Mouse (Mus musculus) MEL (cell line): ENCODE measurements at regions not wholly inside any gene's neighbourhood (a gene's known extent, or its start where the extent isn't known, plus 50 kb on each side); places are given as distances from the start of the nearest gene placed in this dataset.

Experiments
- DNase-seq: peaks from one replicate; pipeline ENCODE4 v3.0.0; 2011; ENCODE audit warnings: low read depth, low spot score
- H3K27ac ChIP-seq: 2 replicates; pipeline ENCODE4 v1.5.1; 2012; ENCODE audit warnings: low read depth, mild to moderate bottlenecking, control low read depth, low read length, moderate library complexity; ENCODE audit not compliant: control insufficient read depth
- H3K27me3 ChIP-seq, 2 experiments: fragments of 150-350 bp in 1 of 2; sonication (generic) in 1 of 2; 2 replicates each; pipeline ENCODE4 v1.6.1; 2012; ENCODE audit warnings: low read length in 2 of 2, mild to moderate bottlenecking in 2 of 2, improper control_type of control experiment in 1 of 2, moderate library complexity in 1 of 2; ENCODE audit not compliant: insufficient read depth in 2 of 2, control insufficient read depth in 1 of 2
- H3K36me3 ChIP-seq, 2 experiments: 2 replicates each; pipeline ENCODE4 v1.6.1; 2012 to 2014; ENCODE audit warnings: low read length in 2 of 2, improper control_type of control experiment in 1 of 2, inconsistent platforms in 1 of 2, mild to moderate bottlenecking in 1 of 2; ENCODE audit not compliant: insufficient read depth in 2 of 2, control insufficient read depth in 1 of 2
- H3K4me1 ChIP-seq, 2 experiments: fragments of 150-350 bp in 1 of 2; sonication (generic) in 1 of 2; 2 replicates each; pipeline ENCODE4 v1.6.1; 2012; ENCODE audit warnings: low read length in 2 of 2, improper control_type of control experiment in 1 of 2, mild to moderate bottlenecking in 1 of 2; ENCODE audit not compliant: insufficient read depth in 2 of 2, control insufficient read depth in 1 of 2
- H3K4me3 ChIP-seq, 2 experiments: fragments of 150-350 bp in 1 of 2; sonication (generic) in 1 of 2; 2 replicates each; pipeline ENCODE4 v1.5.1; 2012; ENCODE audit warnings: low read depth in 2 of 2, low read length in 2 of 2, mild to moderate bottlenecking in 2 of 2, moderate library complexity in 2 of 2, control low read depth in 1 of 2, improper control_type of control experiment in 1 of 2; ENCODE audit not compliant: control insufficient read depth in 1 of 2, insufficient read depth in 1 of 2
- H3K79me2 ChIP-seq: 2 replicates; pipeline ENCODE4 v1.6.1; 2012; ENCODE audit warnings: mild to moderate bottlenecking, low read length, moderate library complexity; ENCODE audit not compliant: control insufficient read depth, poor library complexity, insufficient read depth
- H3K9ac ChIP-seq: 2 replicates; pipeline ENCODE4 v1.6.1; 2012; ENCODE audit warnings: low read depth, mild to moderate bottlenecking, control low read depth, low read length, moderate library complexity; ENCODE audit not compliant: control insufficient read depth, poor library complexity, severe bottlenecking
- H3K9me3 ChIP-seq: fragments of 150-350 bp; sonication (generic); replicated peaks from 2 replicates; pipeline ENCODE4 v1.6.1; 2012; ENCODE audit warnings: mild to moderate bottlenecking, low read length, improper control_type of control experiment, moderate library complexity; ENCODE audit not compliant: insufficient read depth
- CHD2 ChIP-seq: IDR thresholded peaks from 2 replicates; pipeline ENCODE4 v1.6.1; 2011; ENCODE audit warnings: low read length, improper control_type of control experiment
- CTCF ChIP-seq, 3 experiments: IDR thresholded peaks in 2 of 3; conservative IDR thresholded peaks in 1 of 3; 2 replicates each; pipeline ENCODE4 v1.5.1; 2011 to 2012; ENCODE audit warnings: low read length in 3 of 3, low read depth in 2 of 3, mild to moderate bottlenecking in 2 of 3, improper control_type of control experiment in 1 of 3, inconsistent platforms in 1 of 3, mixed read lengths in 1 of 3, moderate library complexity in 1 of 3; ENCODE audit not compliant: control insufficient read depth in 1 of 3, insufficient read depth in 1 of 3, poor library complexity in 1 of 3, severe bottlenecking in 1 of 3
- ELF1 ChIP-seq: IDR thresholded peaks from 2 replicates; pipeline ENCODE4 v1.6.1; 2014; ENCODE audit warnings: low read depth, mild to moderate bottlenecking, inconsistent platforms, low read length, improper control_type of control experiment, moderate library complexity
- JUND ChIP-seq: IDR thresholded peaks from 2 replicates; pipeline ENCODE4 v1.6.1; 2011; ENCODE audit warnings: low read depth, mild to moderate bottlenecking, improper control_type of control experiment, low read length
- MAFK ChIP-seq: IDR thresholded peaks from 2 replicates; pipeline ENCODE4 v1.6.1; 2011; ENCODE audit warnings: low read depth, mild to moderate bottlenecking, low read length, improper control_type of control experiment, borderline replicate concordance
- MAX ChIP-seq: IDR thresholded peaks from 2 replicates; pipeline ENCODE4 v1.6.1; 2011; ENCODE audit warnings: low read length, improper control_type of control experiment
- POLR2A ChIP-seq, 2 experiments: IDR thresholded peaks; 2 replicates each; pipeline ENCODE4 v1.6.1; 2011 to 2012; ENCODE audit warnings: low read length in 2 of 2, mild to moderate bottlenecking in 2 of 2, control low read depth in 1 of 2, improper control_type of control experiment in 1 of 2, low read depth in 1 of 2, moderate library complexity in 1 of 2; ENCODE audit not compliant: control insufficient read depth in 1 of 2, insufficient read depth in 1 of 2, poor library complexity in 1 of 2
- POLR2AphosphoS2 ChIP-seq: IDR thresholded peaks from 2 replicates; pipeline ENCODE4 v1.6.1; 2011; ENCODE audit warnings: low read length, improper control_type of control experiment
- RAD21 ChIP-seq: IDR thresholded peaks from 2 replicates; pipeline ENCODE4 v1.6.1; 2011; ENCODE audit warnings: mild to moderate bottlenecking, low read depth, low read length, improper control_type of control experiment
- SIN3A ChIP-seq: IDR thresholded peaks from 2 replicates; pipeline ENCODE4 v1.6.1; 2012; ENCODE audit warnings: low read length, improper control_type of control experiment, inconsistent platforms
- SMC3 ChIP-seq: IDR thresholded peaks from 2 replicates; pipeline ENCODE4 v1.6.1; 2011; ENCODE audit warnings: low read depth, low read length, improper control_type of control experiment
- TAL1 ChIP-seq: IDR thresholded peaks from 2 replicates; pipeline ENCODE4 v1.6.1; 2012; ENCODE audit warnings: mild to moderate bottlenecking, inconsistent platforms, low read length, moderate library complexity, mixed read lengths
- TCF12 ChIP-seq: IDR thresholded peaks from 2 replicates; pipeline ENCODE4 v1.6.1; 2014; ENCODE audit warnings: low read depth, mild to moderate bottlenecking, inconsistent platforms, low read length, improper control_type of control experiment, moderate library complexity
- USF1 ChIP-seq: IDR thresholded peaks from 2 replicates; pipeline ENCODE4 v1.6.1; 2014; ENCODE audit warnings: low read depth, mild to moderate bottlenecking, inconsistent platforms, low read length, improper control_type of control experiment, moderate library complexity
- USF2 ChIP-seq, 2 experiments: IDR thresholded peaks; 2 replicates each; pipeline ENCODE4 v1.6.1; 2011 to 2012; ENCODE audit warnings: improper control_type of control experiment in 2 of 2, low read length in 2 of 2, borderline replicate concordance in 1 of 2, inconsistent platforms in 1 of 2, low read depth in 1 of 2, mild to moderate bottlenecking in 1 of 2; ENCODE audit not compliant: insufficient read depth in 1 of 2
- ZKSCAN1 ChIP-seq: IDR thresholded peaks from 2 replicates; pipeline ENCODE4 v1.6.1; 2012; ENCODE audit warnings: low read depth, mild to moderate bottlenecking, inconsistent platforms, low read length, improper control_type of control experiment, moderate library complexity
- ZMIZ1 ChIP-seq: IDR thresholded peaks from 2 replicates; pipeline ENCODE4 v1.6.1; 2012; ENCODE audit warnings: low read depth, mild to moderate bottlenecking, inconsistent platforms, low read length, improper control_type of control experiment, moderate library complexity
- ZNF384 ChIP-seq: IDR thresholded peaks from 2 replicates; pipeline ENCODE4 v1.6.1; 2012; ENCODE audit warnings: low read depth, mild to moderate bottlenecking, inconsistent platforms, low read length, improper control_type of control experiment

- H3K4me1 ChIP-seq: no peaks in the 10 kb centered on the region
- H3K27ac ChIP-seq: no peak overlapping the region
- no peaks in the 10 kb centered on the region for H3K9me3 ChIP-seq
- H3K36me3 ChIP-seq: no peaks in the 10 kb centered on the region
- no peak overlapping the region for H3K4me3 ChIP-seq
- H3K79me2 ChIP-seq: no peaks in the 10 kb centered on the region; the same call in 1 of the 2 replicates
- no peaks in the 10 kb centered on the region for H3K27me3 ChIP-seq
- H3K9ac ChIP-seq: no peak overlapping the region
- TF ChIP-seq USF2 (IDR thresholded peaks at IDR 0.05; ENCODE audit: borderline replicate concordance in 1 of 2, insufficient read depth in 1 of 2, low read depth in 1 of 2, low read length in 2 of 2) (no peak), ZMIZ1 (no peak), CTCF (IDR thresholded peaks at IDR 0.05 in 2 of 3, conservative IDR thresholded peaks at IDR 0.05 in 1 of 3; ENCODE audit: control insufficient read depth in 1 of 3, insufficient read depth in 1 of 3, low read depth in 2 of 3, low read length in 3 of 3, poor library complexity in 1 of 3, severe bottlenecking in 1 of 3) (no peak), POLR2AphosphoS2 (no peak), ZKSCAN1 (no peak), JUND (no peak), SIN3A (no peak), MAFK (no peak), MAX (no peak), ZNF384 (no peak)
- DNase-seq: no peak
These were observed 447.7 kb upstream of the Btbd3 start for GRCm38 (mm10) chr2:137808401-137809230.

- Histone ChIP-seq H3K9ac (no peak overlapping the region), H3K9me3 (no peaks in the 10 kb centered on the region), H3K4me1 (no peaks in the 10 kb centered on the region), H3K27ac (no peak overlapping the region), H3K4me3 (no peak overlapping the region), H3K79me2 (no peaks in the 10 kb centered on the region; the same call in 1 of the 2 replicates), H3K36me3 (no peaks in the 10 kb centered on the region), H3K27me3 (no peaks in the 10 kb centered on the region)
- TF ChIP-seq RAD21: no peak
- TF ChIP-seq MAFK: no peak
- TF ChIP-seq ELF1: no peak
- no peak for DNase-seq
These were observed 448.6 kb upstream of the Btbd3 start for GRCm38 (mm10) chr2:137807594-137808295.

- Histone ChIP-seq H3K27me3 (no peaks in the 10 kb centered on the region), H3K9me3 (no peaks in the 10 kb centered on the region), H3K9ac (no peak overlapping the region), H3K4me1 (no peaks in the 10 kb centered on the region), H3K36me3 (no peaks in the 10 kb centered on the region), H3K27ac (no peak overlapping the region), H3K79me2 (no peaks in the 10 kb centered on the region), H3K4me3 (no peak overlapping the region)
- no peak for DNase-seq
- TF ChIP-seq USF1: no peak
- no peak for TF ChIP-seq POLR2A (IDR thresholded peaks at IDR 0.05; ENCODE audit: control insufficient read depth in 1 of 2, insufficient read depth in 1 of 2, low read depth in 1 of 2, low read length in 2 of 2, poor library complexity in 1 of 2)
- no peak for TF ChIP-seq MAFK
- no peak for TF ChIP-seq CHD2
- TF ChIP-seq SMC3: no peak
- TF ChIP-seq USF2 (IDR thresholded peaks at IDR 0.05; ENCODE audit: borderline replicate concordance in 1 of 2, insufficient read depth in 1 of 2, low read depth in 1 of 2, low read length in 2 of 2): no peak
- TF ChIP-seq TCF12: no peak
- no peak for TF ChIP-seq ZNF384
- TF ChIP-seq TAL1: no peak
These were observed 461.5 kb upstream of the Btbd3 start for GRCm38 (mm10) chr2:137794841-137795240.
